Mouse (Mus musculus) right cerebral cortex, adult 18-20 months (tissue): ENCODE data around the gene Dnajb2.

Experiments used
- DNase-seq: peaks from one replicate; pipeline ENCODE4 v3.0.0; 2022; ENCODE audit warnings: mixed read lengths

Dnajb2 gene

GRCm38 (mm10) chr1:75294294-75294693 is 58.1 kb downstream of the Dnajb2 start:
- peak; percentile 67 for DNase-seq
